Mouse (Mus musculus) spleen, adult 12 weeks (tissue): ENCODE results near the gene Bod1.
A peak's percentile ranks its signal among the peaks of the same experiment; 100 is the strongest.

Experiments used
- DNase-seq: peaks from one replicate; pipeline ENCODE4 v3.0.0; 2022; ENCODE audit warnings: low spot score

Bod1 gene

DNA sequence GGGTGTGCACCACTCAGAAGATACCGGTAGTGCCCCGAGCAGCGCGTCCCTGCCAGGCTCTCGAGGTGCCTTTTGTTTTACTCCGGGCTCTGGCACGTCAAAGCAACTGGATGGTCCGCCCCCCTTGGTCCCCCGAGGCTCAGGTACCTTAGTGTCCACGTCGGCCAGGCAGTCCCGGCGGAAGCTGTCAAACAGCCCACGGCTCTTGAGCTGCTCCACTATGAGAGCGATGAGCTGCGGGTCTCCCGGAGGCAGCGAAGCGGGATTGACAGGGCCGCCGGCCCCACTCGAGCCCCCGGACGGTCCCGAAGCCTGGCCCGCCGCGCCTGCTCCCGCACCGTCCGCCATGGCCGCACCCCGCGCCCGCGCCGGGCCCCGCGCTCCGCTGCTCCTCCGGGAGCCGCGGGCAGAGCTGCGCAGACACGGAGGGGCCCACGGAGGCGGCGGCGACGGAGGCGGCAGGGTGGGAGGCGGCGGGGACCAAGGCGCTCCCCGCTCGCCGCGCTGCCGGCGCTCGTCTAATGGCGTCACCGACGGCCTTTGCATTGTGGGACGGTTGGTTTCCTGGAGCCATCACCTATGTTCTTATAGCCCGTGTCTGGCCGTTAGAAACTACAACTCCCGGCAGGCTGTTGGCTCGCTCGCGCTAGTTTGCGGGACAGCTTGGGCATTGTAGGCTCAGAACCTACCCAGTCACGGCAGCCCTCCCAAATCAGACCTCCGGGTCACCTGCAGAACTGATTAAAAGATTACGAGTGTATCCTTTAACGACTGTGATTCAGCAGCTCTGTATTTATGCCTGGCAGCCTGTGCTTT is at the start of gene Bod1:
TSS of gene Bod1 (minus strand) at position 532 of the 816 bp plus-strand sequence.
- DNase-seq, result peak; percentile 76

DNA sequence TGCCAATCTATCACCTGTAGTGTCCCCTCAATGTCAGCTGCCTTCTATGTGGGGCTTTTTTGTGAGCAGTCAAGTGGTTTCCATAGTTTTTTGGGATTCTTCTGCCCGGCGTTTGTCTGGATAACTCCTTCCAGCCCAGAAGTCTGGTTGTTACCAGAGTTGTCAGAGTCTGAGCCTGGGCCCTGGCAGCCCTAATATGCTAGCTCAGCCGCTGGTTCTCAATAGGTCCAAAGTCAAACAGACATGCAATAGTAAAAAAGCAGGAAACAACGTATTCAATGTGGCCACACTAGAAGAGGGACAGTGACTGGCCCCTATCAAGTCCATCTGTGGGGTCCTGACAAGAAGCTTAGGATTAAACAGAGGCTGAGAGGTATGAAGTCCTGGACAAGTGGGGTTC is 47.4 kb upstream of the Bod1 start:
- DNase-seq, result no peak

DNA sequence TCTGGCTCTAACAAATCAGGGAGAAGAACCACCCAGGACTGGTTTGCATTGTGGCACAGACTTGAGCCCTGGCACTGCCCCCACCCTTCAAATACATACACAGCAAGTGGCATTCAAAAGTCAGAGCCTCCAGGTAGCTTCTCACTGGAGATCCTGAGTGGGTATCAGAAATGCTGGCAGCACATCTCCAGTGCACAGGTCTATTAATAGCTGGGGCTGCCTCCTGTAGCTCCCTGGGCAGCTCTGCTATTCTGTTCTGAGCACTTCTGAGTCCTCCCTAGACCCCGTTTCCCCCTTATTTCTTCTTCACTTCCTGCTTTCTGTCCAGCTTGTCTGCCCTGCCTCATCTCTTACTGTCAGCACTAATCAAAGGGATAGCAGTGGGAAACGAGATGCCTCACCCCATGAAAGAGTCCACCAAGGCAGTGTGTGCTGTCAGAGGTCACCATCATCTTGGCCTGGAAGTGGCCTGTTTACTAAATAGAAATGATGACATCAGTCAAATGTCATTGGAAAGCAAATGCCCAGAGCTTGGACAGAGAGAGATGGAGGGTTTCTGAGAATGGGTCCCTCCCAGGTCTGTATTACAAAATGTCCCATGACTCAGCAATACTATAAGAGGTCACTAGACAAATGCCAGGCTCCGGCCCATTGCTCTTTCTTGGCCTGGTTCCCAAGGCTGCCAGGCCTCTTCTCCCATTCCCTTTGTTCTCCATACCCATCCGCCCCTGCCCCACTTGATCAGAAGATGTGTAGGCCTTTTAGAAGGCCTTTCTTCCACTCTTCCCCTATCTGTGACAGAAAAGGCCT is 46.4 kb upstream of the Bod1 start:
- DNase-seq, result no peak

GRCm38 (mm10) chr11:31713641-31714121 is 42.0 kb upstream of the Bod1 start:
- DNase-seq, result peak; percentile 8

DNA sequence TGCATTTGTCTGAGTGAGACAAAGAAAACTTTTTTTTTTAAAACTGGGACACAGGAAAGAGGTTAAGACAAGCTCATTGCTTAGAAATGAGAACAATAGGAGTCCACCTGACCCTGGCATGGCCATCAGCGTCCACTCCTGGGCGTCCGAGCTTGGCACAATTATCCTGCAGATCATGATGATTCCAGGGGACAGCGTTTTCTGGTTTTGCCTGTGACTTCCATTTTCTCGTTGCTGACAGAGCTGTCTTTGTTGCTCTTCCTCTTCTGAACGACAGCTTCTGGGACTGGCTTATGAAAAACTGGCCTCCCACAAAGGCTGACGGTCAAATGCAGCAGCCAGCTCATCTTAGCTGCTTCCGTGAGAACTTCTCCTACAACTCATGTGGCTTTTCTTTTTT is 41.4 kb upstream of the Bod1 start:
- no peak for DNase-seq

- no peak for DNase-seq
These were observed 36.1 kb upstream of the Bod1 start for GRCm38 (mm10) chr11:31707771-31708170.

GRCm38 (mm10) chr11:31703173-31703572 is 31.5 kb upstream of the Bod1 start:
- no peak for DNase-seq

GRCm38 (mm10) chr11:31701901-31702300 is 30.2 kb upstream of the Bod1 start:
- DNase-seq, result no peak

GRCm38 (mm10) chr11:31699502-31699901 is 27.8 kb upstream of the Bod1 start:
- no peak for DNase-seq

- no peak for DNase-seq
These were observed 23.1 kb upstream of the Bod1 start for GRCm38 (mm10) chr11:31694801-31695200.

DNA sequence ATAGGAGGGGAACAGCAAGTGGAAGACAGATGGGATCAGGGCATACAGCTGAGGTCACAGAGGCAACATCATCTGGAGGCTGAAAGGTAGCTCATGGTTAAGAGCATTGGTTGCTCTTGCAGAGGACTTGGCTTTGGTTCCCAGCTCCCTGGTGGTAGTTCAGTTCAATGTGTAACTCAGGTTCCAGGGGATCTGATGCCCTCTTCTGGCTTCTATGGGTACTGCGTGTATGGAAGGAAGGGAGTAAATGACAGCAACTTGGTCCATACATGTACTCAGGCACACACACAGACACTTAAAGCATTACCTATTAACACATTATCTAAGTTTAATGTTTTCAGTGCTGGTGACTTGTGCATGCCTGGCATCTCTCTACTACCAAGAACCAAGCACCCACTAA is 22.4 kb upstream of the Bod1 start:
- DNase-seq, result no peak

- no peak for DNase-seq
These were observed 21.6 kb upstream of the Bod1 start for GRCm38 (mm10) chr11:31693322-31693721.

- DNase-seq, result no peak
These were observed 17.3 kb upstream of the Bod1 start for GRCm38 (mm10) chr11:31688956-31689355.

DNA sequence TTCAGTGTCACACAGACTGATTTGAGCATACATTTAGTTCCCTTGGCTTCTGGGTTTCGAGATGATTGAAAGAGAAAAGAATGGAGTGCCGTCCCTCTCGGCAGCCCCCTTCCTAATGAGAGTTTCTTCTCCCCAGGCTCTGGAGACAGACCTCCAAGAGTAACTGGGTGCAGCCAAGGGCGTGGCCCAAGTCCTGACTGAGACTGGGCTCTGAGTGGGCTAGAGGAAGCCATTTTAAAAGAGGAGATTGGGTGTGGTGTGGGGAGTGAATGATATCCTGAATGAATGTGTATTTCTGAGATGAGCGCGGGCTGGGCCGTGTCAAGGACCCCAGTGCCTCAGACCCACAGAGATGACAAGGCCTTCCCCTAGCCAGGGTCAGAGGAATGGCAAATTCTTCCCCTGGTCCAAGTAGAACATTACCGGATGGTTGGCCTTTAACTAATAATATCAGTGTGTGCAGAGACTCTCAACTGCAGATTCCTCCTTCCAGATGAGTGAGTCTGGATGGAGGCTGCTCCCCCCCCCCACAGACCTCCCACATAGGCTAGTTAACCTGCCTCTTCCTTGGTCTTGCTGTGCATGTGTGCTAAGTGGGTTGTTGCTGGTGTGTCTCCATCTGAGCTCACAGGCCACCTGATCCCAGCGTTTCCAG is 13.4 kb upstream of the Bod1 start:
- DNase-seq, result no peak

- no peak for DNase-seq
These were observed 12.4 kb upstream of the Bod1 start for GRCm38 (mm10) chr11:31684126-31684525.

- DNase-seq, result no peak
These were observed 8.2 kb upstream of the Bod1 start for GRCm38 (mm10) chr11:31679840-31680381.

DNA sequence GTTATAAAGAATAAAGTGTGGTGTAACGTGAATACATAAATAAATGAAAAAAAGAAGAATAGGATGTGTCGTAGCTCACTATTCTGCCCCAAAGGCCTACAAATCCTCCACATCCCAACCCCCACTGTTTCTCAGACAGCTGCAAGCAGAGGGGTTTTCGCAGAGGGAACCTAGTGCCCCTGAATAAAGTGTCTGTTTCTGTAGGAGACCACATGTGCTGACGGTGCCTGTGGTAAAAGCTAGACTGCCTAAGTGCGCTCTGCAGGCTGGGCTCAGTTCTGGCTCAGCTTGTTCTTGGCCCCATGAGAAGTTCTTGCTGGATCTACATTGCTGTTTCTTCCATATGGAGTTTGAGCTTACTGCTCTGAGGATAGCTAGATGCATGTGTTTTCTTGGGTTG is 5.6 kb upstream of the Bod1 start:
- no peak for DNase-seq

- no peak for DNase-seq
These were observed 5.1 kb upstream of the Bod1 start for GRCm38 (mm10) chr11:31676661-31677252.

DNA sequence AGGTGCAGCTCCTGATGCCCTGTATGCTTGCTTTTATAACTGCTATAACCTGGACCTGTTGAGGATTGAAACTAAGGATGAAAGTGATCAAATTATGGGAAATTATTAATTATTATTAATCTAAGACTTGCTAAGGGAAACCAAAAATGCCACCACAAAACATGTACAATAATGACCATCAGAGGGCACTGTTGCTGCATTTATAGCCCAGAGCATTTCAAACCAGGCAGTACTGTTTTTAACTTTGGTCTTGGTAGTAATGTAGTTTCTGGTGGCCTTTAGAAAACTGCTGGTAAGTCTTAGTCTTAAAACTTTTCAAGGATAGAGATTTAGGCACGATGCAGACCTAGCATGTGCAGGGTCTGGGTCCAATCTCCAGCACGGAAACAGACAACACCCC is 3.7 kb upstream of the Bod1 start:
- DNase-seq, result peak; percentile 35

- DNase-seq, result no peak
These were observed 482 bp upstream of the Bod1 start for GRCm38 (mm10) chr11:31672170-31672563.

DNA sequence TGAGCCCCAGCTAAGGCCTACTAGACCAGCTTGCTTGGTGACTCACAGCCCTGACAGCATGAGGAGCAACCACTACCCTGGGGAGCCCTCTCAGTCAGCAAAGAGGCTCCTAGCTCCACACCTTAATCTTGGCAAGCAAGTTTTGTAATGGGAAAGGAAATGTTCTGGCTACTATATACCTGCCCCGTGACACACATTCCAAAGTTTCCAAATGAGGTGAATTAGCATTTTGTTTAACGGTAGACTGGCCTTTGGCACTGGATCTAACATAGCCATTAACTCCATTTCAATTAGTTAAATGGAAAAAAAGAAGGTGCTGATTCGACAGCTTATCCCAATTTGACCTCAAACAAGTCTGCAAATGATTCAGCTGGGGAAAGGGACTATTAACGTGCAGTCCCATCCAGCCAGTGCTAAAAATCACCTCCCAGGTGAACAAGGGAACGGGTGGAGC is 1.2 kb downstream of the Bod1 start:
- DNase-seq, result no peak
